Mouse (Mus musculus) stomach, embryonic 16.5 days (tissue): Measurements from ENCODE around the gene Nr4a3. TPM values are rescaled to one million over a fixed set of nuclear protein-coding genes. Genes with fewer than 3 reads are reported as not detected.

Experiments used
- ATAC-seq: fragments of 200-750 bp; cut with Nextera tagmentation; 2 replicates; pipeline ENCODE4 v1.8.0; 2017; ENCODE audit warnings: moderate number of reproducible peaks, moderate TSS enrichment; ENCODE audit not compliant: insufficient read depth, low FRiP score
- H3K27ac ChIP-seq: fragments of 300-500 bp; sonication (generic); 2 replicates; pipeline ENCODE4 v1.5.1; 2014; ENCODE audit warnings: low read length
- H3K27me3 ChIP-seq: fragments of 300-500 bp; sonication (generic); 2 replicates; pipeline ENCODE4 v1.6.1; 2014; ENCODE audit warnings: low read length, control low read depth, mixed read lengths; ENCODE audit not compliant: control insufficient read depth, insufficient read depth
- H3K36me3 ChIP-seq: fragments of 300-500 bp; sonication (generic); 2 replicates; pipeline ENCODE4 v1.6.1; 2014; ENCODE audit warnings: low read length; ENCODE audit not compliant: control insufficient read depth, insufficient read depth
- H3K4me1 ChIP-seq: fragments of 300-500 bp; sonication (generic); 2 replicates; pipeline ENCODE4 v1.6.1; 2014; ENCODE audit warnings: low read length, control low read depth, mixed read lengths; ENCODE audit not compliant: control insufficient read depth, insufficient read depth
- H3K4me2 ChIP-seq: fragments of 300-500 bp; sonication (generic); 2 replicates; pipeline ENCODE4 v1.6.1; 2014; ENCODE audit warnings: low read depth, low read length, mixed read lengths
- H3K4me3 ChIP-seq: fragments of 300-500 bp; sonication (generic); replicated peaks from 2 replicates; pipeline ENCODE4 v1.5.1; 2014; ENCODE audit warnings: mild to moderate bottlenecking, low read length
- H3K9ac ChIP-seq: fragments of 300-500 bp; sonication (generic); 2 replicates; pipeline ENCODE4 v1.6.1; 2014; ENCODE audit warnings: low read length
- H3K9me3 ChIP-seq: fragments of 300-500 bp; sonication (generic); replicated peaks from 2 replicates; pipeline ENCODE4 v1.6.1; 2016; ENCODE audit warnings: low read length, control low read depth; ENCODE audit not compliant: control insufficient read depth
- WGBS: fragments of 180-500 bp; shearing (Covaris S2); extraction: QIAGEN DNeasy Blood & Tissue Kit; methylation state at CpG from one replicate; pipeline ENCODE4 v1.1.7; 2014; 5-methylcytosine and 5-hydroxymethylcytosine counted together
- polyA plus RNA-seq: library from polyadenylated mRNA; unstranded; fragments of >200 nt; fragmentation: Nextera tagmentation; extraction: Ambion mirVana; gene quantifications from 2 replicates; pipeline ENCODE4 v1.2.1, GENCODE M21; 2015

Nr4a3 gene
- polyA plus RNA-seq, 1 experiment from 2014 or later: 0.13 TPM

GRCm38 (mm10) chr4:48108591-48108990 is 63.6 kb downstream of the Nr4a3 start:
- H3K4me2 ChIP-seq: no peak overlapping the region
- no peak for ATAC-seq
- no peaks in the 10 kb centered on the region for H3K9me3 ChIP-seq
- H3K4me1 ChIP-seq: no peaks in the 10 kb centered on the region
- H3K27me3 ChIP-seq: no peaks in the 10 kb centered on the region
- no peak overlapping the region for H3K4me3 ChIP-seq
- H3K9ac ChIP-seq: no peak overlapping the region
- WGBS: 69% methylated on average over 2 of the region's 2 CpGs
- H3K27ac ChIP-seq: no peak overlapping the region
- no peaks in the 10 kb centered on the region for H3K36me3 ChIP-seq

- no peak overlapping the region for H3K27ac ChIP-seq
- H3K4me1 ChIP-seq: no peaks in the 10 kb centered on the region
- no peak overlapping the region for H3K4me3 ChIP-seq
- 79% methylated on average over 3 of the region's 3 CpGs for WGBS
- H3K9me3 ChIP-seq: no peaks in the 10 kb centered on the region
- no peaks in the 10 kb centered on the region for H3K27me3 ChIP-seq
- H3K36me3 ChIP-seq: no peaks in the 10 kb centered on the region
- no peak for ATAC-seq
- no peak overlapping the region for H3K9ac ChIP-seq
- no peak overlapping the region for H3K4me2 ChIP-seq
Observed at GRCm38 (mm10) chr4:48110331-48110730, 65.4 kb downstream of the Nr4a3 start.

GRCm38 (mm10) chr4:48116191-48116590 is 71.2 kb downstream of the Nr4a3 start:
- ATAC-seq: no peak
- H3K9ac ChIP-seq: no peak overlapping the region
- H3K4me1 ChIP-seq: no peaks in the 10 kb centered on the region
- no peaks in the 10 kb centered on the region for H3K9me3 ChIP-seq
- no peaks in the 10 kb centered on the region for H3K27me3 ChIP-seq
- no peak overlapping the region for H3K4me3 ChIP-seq
- H3K36me3 ChIP-seq: no peaks in the 10 kb centered on the region
- 61% methylated on average over 4 of the region's 4 CpGs for WGBS
- H3K27ac ChIP-seq: no peak overlapping the region
- H3K4me2 ChIP-seq: no peak overlapping the region

- Histone ChIP-seq H3K4me3 (peak overlapping the region; percentile 89), H3K27ac (no peak overlapping the region), H3K4me1 (0 out of 2 replicates have a peak, but pooled peaks cover 4% of the 10 kb centered on the region), H3K9me3 (no peaks in the 10 kb centered on the region), H3K9ac (no peak overlapping the region), H3K4me2 (peak overlapping the region; percentile 61), H3K36me3 (no peaks in the 10 kb centered on the region), H3K27me3 (no peaks in the 10 kb centered on the region)
- ATAC-seq: peak; percentile 80
- WGBS: 7% methylated on average over 9 of the region's 9 CpGs
Observed at GRCm38 (mm10) chr4:48124416-48124772, 79.4 kb downstream of the Nr4a3 start.

- Histone ChIP-seq H3K36me3 (no peaks in the 10 kb centered on the region), H3K4me1 (0 out of 2 replicates have a peak, but pooled peaks cover 4% of the 10 kb centered on the region), H3K9ac (peak within 1 kb of the TSS; percentile 97), H3K27me3 (no peaks in the 10 kb centered on the region), H3K4me3 (peak within 1 kb of the TSS; percentile 89), H3K9me3 (no peaks in the 10 kb centered on the region), H3K4me2 (peak within 1 kb of the TSS; percentile 61), H3K27ac (peak within 1 kb of the TSS; percentile 52; the same call in 1 of the 2 replicates)
- peak; percentile 99 for ATAC-seq
- WGBS: 1% methylated on average over 58 of the region's 58 CpGs
Observed at GRCm38 (mm10) chr4:48124773-48125469, 80.0 kb downstream of the Nr4a3 start, which contains the start of gene Stx17. Gene Stx17 (plus strand): TSS chr4:48124915.

- ATAC-seq: no peak
- Histone ChIP-seq H3K36me3 (peaks cover 15% of the 10 kb centered on the region), H3K9ac (no peak overlapping the region), H3K27ac (no peak overlapping the region), H3K4me2 (no peak overlapping the region), H3K4me3 (no peak overlapping the region), H3K9me3 (no peaks in the 10 kb centered on the region), H3K4me1 (no peaks in the 10 kb centered on the region), H3K27me3 (no peaks in the 10 kb centered on the region)
- WGBS: 82% methylated on average over 6 of the region's 6 CpGs
Observed at GRCm38 (mm10) chr4:48130314-48130713, 85.4 kb downstream of the Nr4a3 start.

- ATAC-seq: no peak
- Histone ChIP-seq H3K9me3 (no peaks in the 10 kb centered on the region), H3K27ac (no peak overlapping the region)
Observed at GRCm38 (mm10) chr4:48131606-48132005, 86.7 kb downstream of the Nr4a3 start.

GRCm38 (mm10) chr4:48132721-48133120 is 87.8 kb downstream of the Nr4a3 start:
- no peak overlapping the region for H3K27ac ChIP-seq

More at GRCm38 (mm10) chr4:48131606-48132005, 86.7 kb downstream of the Nr4a3 start:
- Histone ChIP-seq H3K4me3 (no peak overlapping the region), H3K27me3 (no peaks in the 10 kb centered on the region), H3K4me2 (no peak overlapping the region), H3K4me1 (no peaks in the 10 kb centered on the region), H3K36me3 (peaks cover 15% of the 10 kb centered on the region), H3K9ac (no peak overlapping the region)
- 90% methylated on average over 9 of the region's 9 CpGs for WGBS

More at GRCm38 (mm10) chr4:48132721-48133120, 87.8 kb downstream of the Nr4a3 start:
- Histone ChIP-seq H3K9ac (no peak overlapping the region), H3K4me3 (no peak overlapping the region), H3K4me1 (no peaks in the 10 kb centered on the region), H3K4me2 (no peak overlapping the region), H3K9me3 (no peaks in the 10 kb centered on the region), H3K27me3 (no peaks in the 10 kb centered on the region), H3K36me3 (peaks cover 15% of the 10 kb centered on the region)
- WGBS: 64% methylated on average over 3 of the region's 3 CpGs
- no peak for ATAC-seq
